Mouse (Mus musculus) cerebellum, postnatal 25 days (tissue): Measurements from ENCODE around the gene Npr3.
"Not testable (repeated sequence)": the region's sequence is repeated elsewhere in the genome, so short reads cannot be mapped to it uniquely, and the experiment has no call there.

Source experiments
- DNase-seq, 2 experiments: peaks; one replicate each; pipeline ENCODE4 v3.0.0; 2021; ENCODE audit warnings: mixed read lengths in 2 of 2

The Npr3 gene

DNA sequence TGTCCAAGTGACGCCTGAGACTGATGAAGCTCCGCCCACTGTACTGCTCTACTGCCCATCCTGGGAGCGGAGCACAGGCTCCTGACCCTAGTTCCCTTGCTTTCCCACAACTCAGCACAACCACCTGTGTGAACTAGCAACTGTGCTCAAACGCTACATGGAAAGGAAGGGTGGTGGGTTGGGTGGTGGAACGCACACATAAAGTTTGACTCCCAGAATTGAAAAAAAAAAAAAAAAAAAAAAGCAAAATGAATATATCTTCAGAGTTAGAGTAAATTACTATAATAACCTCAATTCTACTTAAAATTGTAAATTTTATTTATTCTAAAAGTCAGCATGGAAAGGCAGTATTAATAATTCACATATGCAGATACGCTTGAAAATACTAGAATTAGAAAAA, 25.3 kb downstream of the Npr3 start:
- DNase-seq, result no peak

GRCm38 (mm10) chr15:11878334-11878733, 28.8 kb downstream of the Npr3 start:
- DNase-seq, result no peak

DNA sequence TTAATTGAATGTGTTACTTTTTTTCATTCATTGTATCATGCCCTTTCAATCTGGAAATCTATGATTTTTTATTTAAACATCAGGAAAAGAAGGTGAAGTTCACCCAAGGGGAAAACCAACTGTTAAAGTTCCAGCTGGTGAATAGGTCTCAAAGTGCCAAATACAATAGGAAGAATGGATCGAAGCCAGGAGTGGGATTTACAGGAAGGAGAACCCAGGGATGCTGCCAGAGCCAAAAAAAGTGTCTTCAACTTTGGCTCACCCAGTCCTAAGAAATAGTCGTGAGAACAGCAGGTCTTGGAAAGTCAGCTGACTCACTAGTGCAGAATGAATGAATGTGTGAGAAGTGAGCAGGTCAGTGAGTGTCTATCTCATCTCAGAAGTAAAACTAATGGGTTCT, 29.8 kb downstream of the Npr3 start:
- no peak for DNase-seq

- DNase-seq, result no peak
Observed at GRCm38 (mm10) chr15:11866918-11867317, 40.2 kb downstream of the Npr3 start.

DNA sequence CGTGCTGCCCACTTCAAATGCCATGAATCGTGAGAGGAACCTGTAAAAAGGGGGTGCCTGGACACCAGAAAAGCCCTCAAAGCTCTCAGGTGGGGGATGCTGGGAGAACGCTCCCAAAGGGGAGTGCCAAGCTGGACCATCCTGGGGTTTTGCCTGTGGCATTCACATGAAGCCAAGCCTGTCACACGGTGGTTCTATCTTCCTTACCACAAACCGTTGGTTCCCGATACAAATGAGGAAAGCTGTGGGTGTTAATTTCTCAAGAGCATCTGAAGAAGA, 43.6 kb downstream of the Npr3 start:
- DNase-seq, result peak in 1 of 2 experiments; percentile 3

GRCm38 (mm10) chr15:11862785-11863539, 44.1 kb downstream of the Npr3 start:
- no peak for DNase-seq

DNA sequence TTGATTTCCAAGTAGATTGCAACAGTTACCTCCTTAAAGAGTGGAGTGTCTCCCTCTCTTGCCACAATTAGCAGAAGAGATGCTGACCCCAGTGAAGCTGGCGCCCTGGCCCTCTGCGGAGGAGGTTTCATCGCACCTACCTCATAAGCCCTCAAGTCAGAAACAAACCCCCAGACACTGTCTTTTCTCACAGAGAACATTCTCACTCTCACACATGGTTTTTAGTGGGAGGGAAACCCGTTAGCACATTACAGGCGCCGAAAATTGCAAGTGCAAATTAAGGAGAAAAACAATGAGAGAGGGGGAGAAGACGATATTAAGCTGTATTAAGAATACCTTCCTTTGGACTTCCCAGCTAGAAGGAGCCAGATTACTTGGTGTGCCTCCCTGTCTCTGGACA, 44.8 kb downstream of the Npr3 start:
- no peak for DNase-seq

DNA sequence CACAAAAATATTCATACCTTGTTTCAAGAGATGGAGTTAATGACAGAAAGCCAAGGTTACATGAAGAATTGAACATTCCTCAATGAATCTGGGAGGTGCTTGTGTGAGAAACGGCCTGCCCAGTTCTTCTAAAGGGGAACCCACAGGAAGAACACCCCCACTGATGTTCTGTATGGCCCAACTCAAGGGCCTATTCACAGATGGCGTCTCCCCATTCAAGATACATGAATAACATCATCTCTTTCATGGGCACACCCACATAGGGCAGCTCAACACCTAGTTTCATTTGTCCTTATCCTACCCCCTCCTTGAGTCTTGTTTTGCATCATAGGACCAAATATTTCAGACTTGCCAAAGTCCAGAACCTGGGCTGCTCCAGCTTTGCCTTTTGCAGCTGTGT, 46.8 kb downstream of the Npr3 start:
- no peak for DNase-seq

DNA sequence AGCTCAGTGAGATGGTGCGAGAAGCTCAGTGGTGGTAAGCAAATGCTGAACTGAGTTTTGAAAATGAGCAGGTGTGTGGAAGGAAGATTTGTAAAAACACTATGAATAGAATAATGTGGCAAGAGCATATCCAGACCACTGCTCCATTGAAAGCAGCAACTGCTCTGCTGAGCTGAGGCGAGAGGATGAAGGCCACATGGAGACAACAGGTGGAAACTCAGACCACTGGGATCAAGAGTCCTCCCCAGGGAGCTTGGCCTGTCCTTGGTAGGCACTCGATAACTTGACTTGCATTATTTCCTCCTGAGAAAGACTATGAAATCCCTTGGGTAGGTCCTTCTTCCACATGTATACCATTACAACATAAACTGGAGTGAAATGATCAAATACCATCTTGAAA, 47.3 kb downstream of the Npr3 start:
- DNase-seq, result no peak

DNA sequence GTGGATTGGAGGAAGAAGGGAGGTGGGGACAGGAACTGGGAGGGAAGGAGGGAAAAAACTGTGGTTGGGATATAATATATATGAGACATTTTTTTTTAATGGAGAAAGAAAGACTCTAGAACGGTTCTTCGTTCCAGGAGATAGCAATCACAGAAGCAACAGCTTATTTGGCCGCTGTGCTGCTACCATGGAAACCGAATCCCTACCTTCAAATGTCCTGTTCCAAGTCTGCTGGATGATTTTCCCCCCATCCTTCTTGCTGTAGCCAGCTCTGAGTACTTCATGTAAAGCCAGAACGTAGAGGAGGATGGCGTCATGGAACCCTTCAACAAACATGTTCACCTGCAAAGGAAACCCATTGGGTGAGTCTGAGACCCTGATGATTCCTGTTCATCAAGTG, 48.7 kb downstream of the Npr3 start:
- no peak for DNase-seq

DNA sequence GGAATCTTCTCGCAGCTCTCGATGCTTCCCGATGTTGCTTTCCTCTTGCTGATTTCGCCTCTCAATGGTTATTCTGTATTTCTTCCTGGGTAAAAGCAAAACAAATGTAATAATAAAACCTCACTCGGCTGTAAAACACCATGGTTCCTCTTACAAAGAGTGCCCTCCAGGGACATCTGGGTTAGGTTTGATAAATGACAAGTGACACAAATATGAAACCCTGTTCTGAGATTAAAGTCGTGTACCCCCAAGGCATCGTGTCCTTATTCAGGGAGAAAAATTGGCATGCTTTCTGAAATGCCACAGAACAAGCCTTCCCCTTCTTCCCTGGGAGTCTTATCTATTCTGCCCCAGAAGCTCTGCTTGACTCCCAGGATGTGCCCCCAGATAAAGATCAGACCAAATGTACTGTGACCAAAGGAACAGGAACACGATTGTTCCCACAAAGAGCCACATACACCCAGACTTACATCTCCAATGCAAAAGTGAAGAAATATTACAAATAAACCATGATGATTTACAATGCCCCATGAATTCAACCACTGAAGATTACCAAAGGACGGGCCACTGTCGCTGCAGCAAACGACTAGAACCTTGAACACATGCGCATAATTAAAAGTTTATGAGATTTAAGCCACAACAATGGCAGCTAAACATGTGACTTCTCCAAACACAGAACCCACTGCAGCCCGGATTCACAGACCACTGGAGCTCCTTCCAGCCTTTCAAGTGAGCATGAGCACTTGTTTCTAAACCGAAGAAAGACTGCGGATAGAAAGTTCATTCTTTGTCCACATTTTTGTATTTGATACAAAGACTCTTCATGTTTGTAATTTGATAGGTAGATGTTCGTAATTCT, 61.7 kb downstream of the Npr3 start:
- DNase-seq, result no peak

- no peak for DNase-seq
Observed at GRCm38 (mm10) chr15:11844115-11844514, 63.0 kb downstream of the Npr3 start.

DNA sequence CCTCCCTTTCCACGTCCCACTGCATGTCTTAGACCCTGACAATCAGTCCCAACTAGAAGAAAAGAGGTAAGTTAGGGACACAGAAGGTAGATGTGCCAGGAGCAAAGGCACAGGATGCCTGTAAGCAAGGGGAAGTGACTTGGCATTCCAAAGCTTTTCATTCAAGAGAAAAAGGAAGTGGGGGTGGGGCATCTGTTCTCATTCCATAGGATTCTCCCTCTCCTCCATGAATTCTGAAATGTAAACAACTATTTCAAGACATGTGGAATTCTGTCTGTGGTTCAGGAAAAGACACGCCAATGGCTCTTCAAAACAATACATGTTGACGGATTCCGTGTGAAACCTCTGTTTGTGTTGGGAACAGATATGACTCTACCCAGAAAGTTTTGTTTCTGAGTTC, 65.3 kb downstream of the Npr3 start:
- DNase-seq, result no peak

DNA sequence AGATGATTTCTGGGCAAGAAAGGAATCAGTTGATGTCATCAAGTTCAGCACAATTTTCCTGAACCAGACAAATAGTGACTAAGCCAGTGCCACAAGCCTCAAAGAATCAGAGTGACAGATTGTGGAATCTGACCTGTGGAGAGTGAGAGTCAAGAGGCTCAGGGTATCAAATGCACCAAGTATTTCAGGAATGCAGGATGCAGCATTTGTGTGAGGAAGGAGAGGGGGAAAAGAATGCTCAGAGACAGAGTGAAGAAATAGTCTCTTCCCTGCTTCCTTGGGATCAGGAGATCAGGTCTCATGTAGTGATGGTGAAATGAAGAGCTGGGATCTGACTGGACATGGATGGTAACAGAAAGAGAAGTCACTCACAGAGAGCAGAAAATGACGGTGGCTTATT, 71.2 kb downstream of the Npr3 start:
- no peak for DNase-seq

GRCm38 (mm10) chr15:11822347-11822746, 84.7 kb downstream of the Npr3 start:
- DNase-seq, result not testable (repeated sequence)

- DNase-seq, result no peak
Observed at GRCm38 (mm10) chr15:11815551-11815950, 91.5 kb downstream of the Npr3 start.

DNA sequence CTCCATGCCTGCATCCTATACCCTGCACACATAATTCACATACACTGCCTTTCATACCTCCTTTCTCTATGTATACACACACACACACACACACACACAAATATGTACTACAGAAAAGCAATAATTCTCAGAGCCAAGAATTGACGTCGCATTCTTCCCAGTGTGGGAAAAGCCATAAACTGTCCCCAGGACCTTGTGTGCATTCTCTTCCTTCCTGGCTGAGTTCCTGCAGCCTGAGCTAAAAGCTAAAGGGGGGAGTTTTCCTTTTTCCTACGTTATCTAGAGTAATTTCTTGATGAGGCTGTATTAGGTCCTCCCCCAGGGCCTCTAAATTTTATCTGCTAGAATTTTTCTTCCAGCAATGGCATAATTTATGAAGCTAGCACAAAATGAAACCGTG, 103.5 kb downstream of the Npr3 start:
- DNase-seq, result no peak

- DNase-seq, result peak; percentile 22 to 63
Observed at GRCm38 (mm10) chr15:11801863-11802722, 105.0 kb downstream of the Npr3 start.

- DNase-seq, result no peak
Observed at GRCm38 (mm10) chr15:11794632-11795031, 112.5 kb downstream of the Npr3 start.
